Mouse (Mus musculus) embryonic facial prominence, embryonic 15.5 days (tissue): ENCODE data around the gene Mon1a. TPM values are rescaled to one million over a fixed set of nuclear protein-coding genes. Genes with fewer than 3 reads are reported as not detected.

Source experiments
- ATAC-seq: fragments of 200-750 bp; cut with Nextera tagmentation; 2 replicates; pipeline ENCODE4 v1.8.0; 2017; ENCODE audit warnings: low read depth, moderate TSS enrichment; ENCODE audit not compliant: insufficient number of reproducible peaks, low FRiP score, low TSS enrichment
- H3K27ac ChIP-seq: fragments of 300-500 bp; sonication (generic); replicated peaks from 2 replicates; pipeline ENCODE4 v1.5.1; 2015; ENCODE audit warnings: mild to moderate bottlenecking, inconsistent platforms
- H3K27me3 ChIP-seq: fragments of 300-500 bp; sonication (generic); 2 replicates; pipeline ENCODE4 v1.6.1; 2015; ENCODE audit warnings: inconsistent platforms
- H3K36me3 ChIP-seq: fragments of 300-500 bp; sonication (generic); 2 replicates; pipeline ENCODE4 v1.6.1; 2015; ENCODE audit warnings: mild to moderate bottlenecking, inconsistent platforms
- H3K4me1 ChIP-seq: fragments of 300-500 bp; sonication (generic); 2 replicates; pipeline ENCODE4 v1.6.1; 2015; ENCODE audit warnings: inconsistent platforms
- H3K4me2 ChIP-seq: fragments of 300-500 bp; sonication (generic); replicated peaks from 2 replicates; pipeline ENCODE4 v1.6.1; 2015; ENCODE audit warnings: mild to moderate bottlenecking, inconsistent platforms
- H3K4me3 ChIP-seq: fragments of 300-500 bp; sonication (generic); replicated peaks from 2 replicates; pipeline ENCODE4 v1.5.1; 2015; ENCODE audit warnings: mild to moderate bottlenecking, inconsistent platforms
- H3K9ac ChIP-seq: fragments of 300-500 bp; sonication (generic); 2 replicates; pipeline ENCODE4 v1.6.1; 2015; ENCODE audit warnings: inconsistent platforms
- H3K9me3 ChIP-seq: fragments of 300-500 bp; sonication (generic); replicated peaks from 2 replicates; pipeline ENCODE4 v1.6.1; 2016; ENCODE audit warnings: inconsistent platforms
- WGBS: fragments of 180-500 bp; shearing (Covaris S2); methylation state at CpG from one replicate; pipeline ENCODE4 v1.1.7; 2015; 5-methylcytosine and 5-hydroxymethylcytosine counted together
- polyA plus RNA-seq: library from polyadenylated mRNA; unstranded; fragments of >200 nt; fragmentation: Nextera tagmentation; extraction: Ambion mirVana; gene quantifications from 2 replicates; pipeline ENCODE4 v1.2.1, GENCODE M21; 2015

Mon1a gene
- polyA plus RNA-seq, 1 experiment from 2014 or later: 17.2 TPM

DNA sequence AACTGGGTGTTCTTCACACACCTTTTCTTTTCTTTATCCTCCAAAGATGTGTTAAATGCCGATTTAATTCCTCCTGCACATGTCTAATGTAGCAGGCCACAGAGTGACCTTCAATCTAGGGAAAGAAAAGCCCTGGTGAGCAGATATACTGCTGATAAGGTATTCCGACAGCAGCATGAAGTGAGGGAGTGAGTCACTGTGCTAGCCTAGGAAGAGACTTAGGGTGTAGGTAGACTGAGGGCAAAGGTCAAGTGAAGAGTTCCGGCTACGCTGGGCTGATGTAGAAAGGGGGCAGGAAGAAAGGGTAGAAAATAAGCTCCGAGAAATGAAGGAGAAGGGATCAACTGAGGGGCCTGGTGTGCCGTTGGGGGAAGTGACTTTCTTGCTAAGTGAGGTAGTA, 2.3 kb downstream of the Mon1a start:
- 74% methylated on average over 6 of the region's 6 CpGs for WGBS
- H3K27ac ChIP-seq: peak overlapping the region; percentile 51; the same call in 1 of the 2 replicates
- H3K9ac ChIP-seq: no peak overlapping the region
- H3K4me1 ChIP-seq: peaks cover 21% of the 10 kb centered on the region
- H3K36me3 ChIP-seq: no peaks in the 10 kb centered on the region
- H3K4me3 ChIP-seq: 0 out of 2 replicates have a peak overlapping the region, but pooled peaks have one; percentile 4
- no peaks in the 10 kb centered on the region for H3K9me3 ChIP-seq
- ATAC-seq: no peak
- 0 out of 2 replicates have a peak overlapping the region, but pooled peaks have one; percentile 10 for H3K4me2 ChIP-seq
- 0 out of 2 replicates have a peak, but pooled peaks cover 6% of the 10 kb centered on the region for H3K27me3 ChIP-seq

DNA sequence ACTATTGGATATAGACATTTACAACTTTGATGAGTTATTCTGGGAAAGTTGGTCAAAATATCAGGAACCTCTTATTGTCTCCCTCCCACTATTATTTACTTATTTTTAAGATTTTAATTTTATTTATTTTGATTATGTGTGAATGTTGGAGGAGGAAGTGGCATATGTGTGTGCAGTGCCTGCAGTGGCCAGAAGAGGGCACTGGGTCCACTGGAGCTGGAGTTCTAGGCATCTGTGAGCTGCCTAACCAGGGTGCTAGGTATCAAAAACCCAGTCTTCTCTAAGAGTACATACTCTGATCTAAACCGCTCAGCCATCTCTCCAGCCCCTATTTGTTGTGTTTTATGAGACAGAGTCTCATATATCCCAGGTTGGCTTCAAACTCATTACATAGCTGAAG, 3.1 kb downstream of the Mon1a start:
- Histone ChIP-seq H3K4me1 (peaks cover 21% of the 10 kb centered on the region), H3K4me2 (no peak overlapping the region), H3K27ac (no peak overlapping the region), H3K27me3 (0 out of 2 replicates have a peak, but pooled peaks cover 6% of the 10 kb centered on the region), H3K4me3 (no peak overlapping the region), H3K36me3 (no peaks in the 10 kb centered on the region), H3K9me3 (no peaks in the 10 kb centered on the region), H3K9ac (no peak overlapping the region)
- WGBS: 96% methylated on average over 1 of the region's 1 CpGs
- ATAC-seq: no peak

DNA sequence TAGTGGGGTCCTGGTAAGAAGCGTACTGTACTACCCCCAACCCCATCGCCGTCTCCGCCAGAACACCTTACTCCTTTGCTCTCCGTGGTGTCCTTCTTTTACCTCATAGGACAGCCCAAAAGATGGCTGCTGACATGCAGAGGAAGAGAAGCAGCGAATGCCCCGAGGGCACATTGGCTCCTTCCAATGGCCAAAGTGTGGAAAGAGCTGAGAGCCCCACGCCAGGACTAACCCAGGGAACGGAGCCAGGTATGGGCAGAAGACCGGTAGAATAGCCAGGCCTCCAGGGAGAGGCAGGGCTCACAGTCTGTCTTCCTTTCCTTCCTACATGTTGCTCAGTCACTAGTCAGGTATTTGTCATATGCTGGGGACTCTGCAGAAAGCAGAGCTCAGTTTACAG, 10.6 kb downstream of the Mon1a start:
- Histone ChIP-seq H3K4me1 (peaks cover 9% of the 10 kb centered on the region), H3K9me3 (no peaks in the 10 kb centered on the region), H3K27ac (no peak overlapping the region), H3K36me3 (peaks cover 37% of the 10 kb centered on the region), H3K4me2 (no peak overlapping the region), H3K27me3 (peaks cover 21% of the 10 kb centered on the region), H3K9ac (no peak overlapping the region), H3K4me3 (no peak overlapping the region)
- no peak for ATAC-seq
- 78% methylated on average over 10 of the region's 10 CpGs for WGBS

DNA sequence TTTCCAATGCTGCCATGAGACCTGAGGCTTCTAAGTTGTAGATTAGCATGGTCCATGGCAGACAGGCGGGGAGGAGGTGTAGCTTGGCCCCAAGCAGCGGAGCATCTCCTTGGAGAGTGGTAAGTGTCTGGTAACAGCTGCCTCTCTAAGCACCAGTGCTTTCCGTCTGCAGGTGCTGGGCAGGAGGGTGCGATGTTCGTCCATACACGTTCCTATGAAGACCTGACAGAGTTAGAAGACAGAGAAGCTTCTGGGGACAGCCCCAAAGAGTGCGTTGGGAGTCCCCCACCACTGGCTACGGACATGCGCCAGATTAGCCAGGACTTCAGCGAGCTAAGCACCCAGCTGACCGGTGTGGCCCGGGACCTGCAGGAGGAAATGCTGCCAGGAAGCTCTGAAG, 11.9 kb downstream of the Mon1a start:
- no peak overlapping the region for H3K27ac ChIP-seq
- WGBS: 68% methylated on average over 12 of the region's 12 CpGs
- no peak overlapping the region for H3K4me3 ChIP-seq
- H3K4me1 ChIP-seq: peaks cover 10% of the 10 kb centered on the region
- H3K9ac ChIP-seq: no peak overlapping the region
- no peak overlapping the region for H3K4me2 ChIP-seq
- no peaks in the 10 kb centered on the region for H3K9me3 ChIP-seq
- H3K36me3 ChIP-seq: peaks cover 37% of the 10 kb centered on the region
- H3K27me3 ChIP-seq: peaks cover 21% of the 10 kb centered on the region
- no peak for ATAC-seq

DNA sequence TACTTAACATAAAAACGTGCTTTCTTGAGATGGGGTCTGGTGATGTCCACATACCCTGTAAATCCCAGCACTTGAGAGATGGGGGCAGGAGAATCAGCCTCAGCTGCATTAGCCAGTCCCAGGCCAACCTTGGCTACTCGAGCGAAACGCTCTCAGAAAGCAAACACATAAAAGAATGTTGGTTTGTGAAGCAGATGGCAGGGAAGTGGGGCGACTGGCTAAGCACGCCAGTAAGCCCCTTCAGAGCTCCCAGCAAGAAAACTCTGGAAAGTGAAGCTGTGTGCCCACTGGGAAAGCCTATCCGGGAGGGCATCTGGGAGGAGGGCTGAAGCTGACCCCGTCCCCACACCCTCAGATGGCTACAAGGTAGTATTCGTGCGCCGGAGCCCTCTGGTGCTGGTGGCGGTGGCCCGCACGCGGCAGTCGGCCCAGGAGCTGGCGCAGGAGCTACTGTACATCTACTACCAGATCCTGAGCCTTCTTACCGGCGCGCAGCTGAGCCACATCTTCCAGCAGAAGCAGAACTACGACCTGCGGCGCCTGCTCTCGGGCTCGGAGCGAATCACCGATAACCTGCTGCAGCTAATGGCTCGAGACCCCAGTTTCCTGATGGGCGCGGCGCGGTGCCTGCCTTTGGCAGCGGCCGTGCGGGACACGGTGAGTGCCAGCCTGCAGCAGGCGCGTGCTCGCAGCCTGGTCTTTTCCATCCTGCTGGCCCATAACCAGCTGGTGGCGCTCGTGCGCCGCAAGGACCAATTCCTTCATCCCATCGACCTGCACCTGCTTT, 13.1 kb downstream of the Mon1a start:
- peak overlapping the region; percentile 47 for H3K4me2 ChIP-seq
- no peak overlapping the region for H3K27ac ChIP-seq
- peaks cover 18% of the 10 kb centered on the region for H3K4me1 ChIP-seq
- no peak for ATAC-seq
- no peak overlapping the region for H3K9ac ChIP-seq
- H3K36me3 ChIP-seq: peaks cover 37% of the 10 kb centered on the region
- peaks cover 21% of the 10 kb centered on the region for H3K27me3 ChIP-seq
- peak overlapping the region; percentile 27 for H3K4me3 ChIP-seq
- no peaks in the 10 kb centered on the region for H3K9me3 ChIP-seq
- 11% methylated on average over 44 of the region's 44 CpGs for WGBS

DNA sequence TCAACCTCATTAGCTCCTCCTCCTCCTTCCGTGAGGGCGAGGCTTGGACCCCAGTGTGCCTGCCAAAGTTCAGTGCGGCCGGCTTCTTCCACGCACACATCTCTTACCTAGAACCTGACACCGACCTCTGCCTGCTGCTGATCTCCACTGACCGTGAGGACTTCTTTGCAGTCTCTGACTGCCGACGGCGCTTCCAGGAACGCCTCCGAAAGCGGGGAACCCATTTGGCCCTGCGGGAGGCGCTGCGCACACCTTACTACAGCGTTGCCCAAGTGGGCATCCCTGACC, 13.6 kb downstream of the Mon1a start:
- H3K4me3 ChIP-seq: no peak overlapping the region
- H3K9ac ChIP-seq: no peak overlapping the region
- H3K36me3 ChIP-seq: peaks cover 35% of the 10 kb centered on the region
- peaks cover 23% of the 10 kb centered on the region for H3K4me1 ChIP-seq
- 19% methylated on average over 17 of the region's 17 CpGs for WGBS
- H3K9me3 ChIP-seq: no peaks in the 10 kb centered on the region
- ATAC-seq: no peak
- H3K4me2 ChIP-seq: 0 out of 2 replicates have a peak overlapping the region, but pooled peaks have one; percentile 47
- no peak overlapping the region for H3K27ac ChIP-seq
- peaks cover 21% of the 10 kb centered on the region for H3K27me3 ChIP-seq

DNA sequence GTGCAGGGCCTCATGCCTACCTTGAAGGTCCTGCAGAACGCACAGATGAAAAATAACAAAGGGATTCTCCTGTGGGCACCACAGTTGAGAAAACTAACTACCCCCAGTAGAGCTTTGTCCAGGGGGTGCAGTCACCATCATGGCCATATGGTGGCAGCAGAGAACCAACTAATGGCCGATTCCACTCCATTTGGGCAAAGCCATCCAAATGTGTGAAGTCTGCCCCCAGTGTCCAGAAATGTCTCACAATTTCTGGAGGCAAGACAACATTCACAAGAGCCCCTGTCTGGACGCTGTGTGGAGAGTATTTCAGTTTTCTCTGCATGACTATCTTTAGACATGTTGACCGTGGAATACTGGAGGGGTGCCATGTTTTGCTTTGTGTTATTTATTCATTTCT, 16.8 kb downstream of the Mon1a start:
- Histone ChIP-seq H3K4me2 (no peak overlapping the region), H3K27ac (0 out of 2 replicates have a peak overlapping the region, but pooled peaks have one; percentile 41), H3K27me3 (peaks cover 15% of the 10 kb centered on the region), H3K4me3 (no peak overlapping the region), H3K36me3 (peaks cover 20% of the 10 kb centered on the region), H3K9ac (no peak overlapping the region), H3K4me1 (peaks cover 55% of the 10 kb centered on the region), H3K9me3 (no peaks in the 10 kb centered on the region)
- peak; percentile 53; the same call in 1 of the 2 replicates for ATAC-seq
- WGBS: 1% methylated on average over 4 of the region's 4 CpGs

DNA sequence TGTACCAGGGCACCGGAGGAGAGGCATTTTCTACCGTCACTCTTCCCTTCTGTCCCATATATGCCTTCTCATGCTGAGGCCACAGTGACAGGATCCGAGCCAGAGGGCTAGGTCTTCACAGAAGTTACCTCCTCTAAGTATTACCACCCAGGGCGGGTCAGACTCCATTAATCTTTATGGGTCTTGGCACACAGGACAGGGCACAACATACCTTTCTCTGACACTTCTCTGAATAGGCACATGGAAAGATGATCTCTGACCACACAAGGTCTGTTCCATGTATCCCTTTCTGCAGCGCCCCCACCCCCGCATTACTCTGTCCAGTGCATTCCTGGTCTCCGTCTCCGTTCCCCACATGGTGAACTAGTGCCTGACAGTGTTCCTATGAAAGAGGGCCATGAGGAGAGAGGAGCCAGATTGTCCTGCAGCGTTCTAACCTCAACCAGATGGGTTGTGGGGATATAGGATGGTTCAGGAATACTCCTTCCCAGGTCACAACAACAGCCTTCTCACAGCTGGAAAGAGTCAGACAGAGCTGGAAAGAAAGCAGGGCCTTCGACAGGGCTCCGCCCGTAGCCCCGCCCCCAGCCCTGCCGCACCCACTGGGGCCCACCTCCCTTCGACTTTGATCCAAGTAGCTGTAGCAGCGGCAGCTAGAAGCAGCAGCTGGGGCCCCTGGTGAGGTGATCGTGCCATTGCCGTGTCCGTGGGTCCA, 18.5 kb downstream of the Mon1a start, which contains the start of gene Mst1r:
TSS of gene Mst1r (plus strand) at position 622 of the 715 bp plus-strand sequence.
- Histone ChIP-seq H3K27me3 (no peaks in the 10 kb centered on the region), H3K27ac (peak within 1 kb of the TSS; percentile 81), H3K36me3 (peaks cover 10% of the 10 kb centered on the region), H3K9me3 (no peaks in the 10 kb centered on the region), H3K4me3 (peak within 1 kb of the TSS; percentile 54), H3K9ac (peak within 1 kb of the TSS; percentile 45), H3K4me2 (peak within 1 kb of the TSS; percentile 78), H3K4me1 (peaks cover 57% of the 10 kb centered on the region)
- WGBS: 15% methylated on average over 19 of the region's 19 CpGs
- ATAC-seq: peak; percentile 88

DNA sequence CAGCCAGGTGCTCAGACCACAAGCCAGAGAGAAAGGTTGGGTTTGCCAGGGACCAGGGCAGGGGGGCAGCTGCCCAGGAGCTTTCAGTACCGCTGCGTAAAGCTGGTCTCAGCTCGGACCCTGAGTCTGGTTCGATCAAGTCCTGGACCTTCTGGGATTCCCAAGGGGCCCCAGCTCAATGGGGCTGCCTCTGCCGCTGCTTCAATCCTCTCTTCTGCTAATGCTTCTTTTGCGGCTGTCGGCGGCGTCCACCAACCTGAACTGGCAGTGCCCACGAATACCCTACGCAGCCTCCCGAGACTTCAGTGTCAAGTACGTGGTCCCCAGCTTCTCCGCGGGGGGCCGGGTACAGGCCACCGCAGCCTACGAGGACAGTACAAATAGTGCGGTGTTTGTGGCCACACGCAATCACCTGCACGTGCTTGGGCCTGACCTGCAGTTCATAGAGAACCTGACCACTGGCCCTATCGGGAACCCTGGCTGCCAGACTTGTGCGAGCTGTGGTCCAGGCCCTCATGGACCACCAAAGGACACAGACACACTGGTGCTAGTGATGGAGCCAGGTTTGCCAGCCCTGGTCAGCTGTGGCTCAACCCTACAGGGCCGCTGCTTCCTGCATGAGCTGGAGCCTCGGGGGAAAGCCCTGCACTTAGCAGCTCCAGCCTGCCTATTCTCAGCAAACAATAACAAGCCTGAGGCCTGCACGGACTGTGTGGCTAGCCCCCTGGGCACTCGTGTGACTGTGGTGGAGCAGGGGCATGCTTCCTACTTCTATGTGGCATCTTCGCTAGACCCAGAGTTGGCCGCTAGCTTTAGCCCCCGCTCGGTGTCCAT, 19.2 kb downstream of the Mon1a start:
- Histone ChIP-seq H3K4me1 (peaks cover 54% of the 10 kb centered on the region), H3K9me3 (no peaks in the 10 kb centered on the region), H3K27ac (peak overlapping the region; percentile 81), H3K4me2 (peak overlapping the region; percentile 78), H3K36me3 (peaks cover 8% of the 10 kb centered on the region), H3K27me3 (no peaks in the 10 kb centered on the region), H3K4me3 (peak overlapping the region; percentile 54), H3K9ac (peak overlapping the region; percentile 45)
- 38% methylated on average over 31 of the region's 31 CpGs for WGBS
- no peak for ATAC-seq

DNA sequence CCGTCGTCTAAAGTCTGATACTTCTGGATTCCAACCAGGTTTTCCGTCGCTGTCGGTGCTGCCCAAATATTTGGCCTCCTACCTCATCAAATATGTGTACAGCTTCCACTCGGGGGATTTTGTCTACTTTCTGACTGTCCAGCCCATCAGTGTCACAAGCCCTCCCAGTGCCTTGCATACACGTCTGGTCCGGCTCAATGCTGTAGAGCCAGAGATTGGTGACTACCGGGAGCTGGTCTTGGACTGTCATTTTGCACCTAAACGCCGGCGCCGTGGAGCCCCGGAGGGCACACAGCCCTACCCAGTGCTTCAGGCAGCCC, 19.8 kb downstream of the Mon1a start:
- no peak overlapping the region for H3K9ac ChIP-seq
- no peak for ATAC-seq
- no peak overlapping the region for H3K27ac ChIP-seq
- H3K27me3 ChIP-seq: no peaks in the 10 kb centered on the region
- no peaks in the 10 kb centered on the region for H3K9me3 ChIP-seq
- H3K4me2 ChIP-seq: peak overlapping the region; percentile 78
- peak overlapping the region; percentile 54 for H3K4me3 ChIP-seq
- peaks cover 54% of the 10 kb centered on the region for H3K4me1 ChIP-seq
- H3K36me3 ChIP-seq: peaks cover 3% of the 10 kb centered on the region; the same call in 1 of the 2 replicates
- 72% methylated on average over 14 of the region's 14 CpGs for WGBS
